Mouse (Mus musculus): ENCODE results near the gene Dctn2.
A peak's percentile ranks its signal among the peaks of the same experiment; 100 is the strongest.
"Not testable (repeated sequence)": the region's sequence is repeated elsewhere in the genome, so short reads cannot be mapped to it uniquely, and the experiment has no call there.

The Dctn2 gene

GRCm38 (mm10) chr10:127290307-127290929 is 24.2 kb downstream of the Dctn2 start:
- DNase-seq: peak; percentile 98

GRCm38 (mm10) chr10:127290930-127291880 is 25.0 kb downstream of the Dctn2 start:
- no peak for DNase-seq

- DNase-seq: no peak
Observed at GRCm38 (mm10) chr10:127291881-127292638, 25.9 kb downstream of the Dctn2 start.

GRCm38 (mm10) chr10:127292987-127293538 is 26.9 kb downstream of the Dctn2 start:
- DNase-seq: no peak

- DNase-seq: no peak
Observed at GRCm38 (mm10) chr10:127293590-127294113, 27.5 kb downstream of the Dctn2 start.

- DNase-seq: no peak
Observed at GRCm38 (mm10) chr10:127294895-127295510, 28.8 kb downstream of the Dctn2 start.

- DNase-seq: no peak
Observed at GRCm38 (mm10) chr10:127295986-127296794, 30.0 kb downstream of the Dctn2 start.

GRCm38 (mm10) chr10:127297015-127297871 is 31.1 kb downstream of the Dctn2 start:
- no peak for DNase-seq

- DNase-seq: no peak
Observed at GRCm38 (mm10) chr10:127300361-127300760, 34.2 kb downstream of the Dctn2 start.

- no peak for DNase-seq
Observed at GRCm38 (mm10) chr10:127303136-127303535, 37.0 kb downstream of the Dctn2 start.

- not testable (repeated sequence) for DNase-seq
Observed at GRCm38 (mm10) chr10:127309167-127309566, 43.0 kb downstream of the Dctn2 start.

- DNase-seq: no peak
Observed at GRCm38 (mm10) chr10:127310523-127311475, 44.6 kb downstream of the Dctn2 start.

- peak; percentile 93 for DNase-seq
Observed at GRCm38 (mm10) chr10:127311476-127312355, 45.5 kb downstream of the Dctn2 start, which contains the start of gene Mars. Mars (minus strand) TSS chr10:127311786.

GRCm38 (mm10) chr10:127312356-127312676 is 46.1 kb downstream of the Dctn2 start:
- peak; percentile 64 for DNase-seq

- no peak for DNase-seq
Observed at GRCm38 (mm10) chr10:127312858-127313257, 46.7 kb downstream of the Dctn2 start.

GRCm38 (mm10) chr10:127313516-127313915 is 47.3 kb downstream of the Dctn2 start:
- not testable (repeated sequence) for DNase-seq

GRCm38 (mm10) chr10:127314950-127315349 is 48.8 kb downstream of the Dctn2 start:
- not testable (repeated sequence) for DNase-seq

GRCm38 (mm10) chr10:127317277-127317676 is 51.1 kb downstream of the Dctn2 start:
- DNase-seq: no peak

All from right cerebral cortex, postnatal 25 days (tissue).